Mouse (Mus musculus) G1E (cell line): ENCODE measurements around the gene Cdk14. TPM values are rescaled to one million over a fixed set of nuclear protein-coding genes. Genes with fewer than 3 reads are reported as not detected.
"Not testable (repeated sequence)": the region's sequence is repeated elsewhere in the genome, so short reads cannot be mapped to it uniquely, and the experiment has no call there.

Experiments used
- ATAC-seq: 2 replicates; pipeline ENCODE4 v1.8.0; 2016; ENCODE audit warnings: mild to moderate bottlenecking; ENCODE audit not compliant: insufficient number of reproducible peaks, poor library complexity, low FRiP score, severe bottlenecking; ENCODE audit errors: extremely low read depth
- DNase-seq: peaks from one replicate; pipeline ENCODE4 v3.0.0; 2012; ENCODE audit warnings: low spot score
- H3K27me3 ChIP-seq: 2 replicates; pipeline ENCODE4 v1.6.1; 2012; ENCODE audit warnings: mild to moderate bottlenecking, low read length, inconsistent platforms; ENCODE audit not compliant: insufficient read depth
- H3K36me3 ChIP-seq: replicated peaks from 2 replicates; pipeline ENCODE3; 2012; ENCODE audit warnings: mild to moderate bottlenecking, inconsistent platforms
- H3K4me1 ChIP-seq: 2 replicates; pipeline ENCODE4 v1.6.1; 2012; ENCODE audit warnings: low read depth, low read length, inconsistent platforms, mixed read lengths; ENCODE audit not compliant: insufficient read depth
- H3K4me3 ChIP-seq: 2 replicates; pipeline ENCODE4 v1.5.1; 2012; ENCODE audit warnings: low read depth, mild to moderate bottlenecking, inconsistent platforms, low read length, moderate library complexity, mixed read lengths
- H3K9me3 ChIP-seq: replicated peaks from 2 replicates; pipeline ENCODE4 v1.6.1; 2012; ENCODE audit warnings: inconsistent platforms
- CTCF ChIP-seq: IDR thresholded peaks from 2 replicates; pipeline ENCODE4 v1.5.1; 2012; ENCODE audit warnings: low read depth, low read length, inconsistent platforms, mixed read lengths
- GATA1 ChIP-seq: IDR thresholded peaks from 2 replicates; pipeline ENCODE4 v1.6.1; 2012; ENCODE audit warnings: borderline replicate concordance, low read length, inconsistent platforms, mixed read lengths
- GATA2 ChIP-seq: IDR thresholded peaks from 2 replicates; pipeline ENCODE4 v1.6.1; 2012; ENCODE audit warnings: low read depth, low read length, inconsistent platforms, borderline replicate concordance
- POLR2AphosphoS5 ChIP-seq: IDR thresholded peaks from 2 replicates; pipeline ENCODE4 v1.6.1; 2012; ENCODE audit warnings: low read depth, low read length, inconsistent platforms; ENCODE audit not compliant: insufficient replicate concordance
- TAL1 ChIP-seq: conservative IDR thresholded peaks from 2 replicates; pipeline ENCODE4 v1.6.1; 2012; ENCODE audit warnings: low read depth, low read length, inconsistent platforms, mixed read lengths
- polyA plus RNA-seq: library from polyadenylated mRNA; stranded (reverse); fragments of >175 nt; gene quantifications from 2 replicates; pipeline ENCODE4 v1.2.3, GENCODE M21; 2012
- total RNA-seq, 2 experiments: library from RNA; stranded (forward) in 1 of 2; stranded (reverse) in 1 of 2; fragments of 200-1000 nt in 1 of 2; fragments of >200 nt in 1 of 2; fragmentation: Nextera tagmentation in 1 of 2; gene quantifications; 2 replicates each; pipeline ENCODE4 v1.2.3; 2014 to 2017

Gene Cdk14
- total and polyA plus RNA-seq, 3 experiments = 0.98 TPM; not detected in 2

DNA sequence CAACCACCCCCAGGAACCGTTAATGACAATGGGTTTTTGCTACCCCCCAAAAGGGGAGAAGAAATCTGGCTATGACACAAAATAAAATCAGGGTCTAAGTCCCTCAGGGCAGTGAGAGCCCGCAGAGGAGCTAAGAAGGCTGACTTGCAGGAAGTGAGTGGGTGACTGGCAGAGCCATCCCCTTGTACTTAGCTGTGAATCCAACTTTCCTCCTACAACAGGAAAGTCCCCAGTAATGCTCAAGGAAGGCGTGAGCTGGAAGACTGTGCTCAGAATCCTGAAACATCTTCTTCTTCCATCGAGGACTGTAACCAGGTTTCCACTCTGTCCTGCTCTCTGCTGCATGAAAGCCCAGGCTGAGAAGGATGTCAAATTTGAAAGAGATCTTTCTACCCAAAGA lies 502.8 kb downstream of the Cdk14 start:
- no peaks in the 10 kb centered on the region for H3K36me3 ChIP-seq
- no peaks in the 10 kb centered on the region for H3K4me1 ChIP-seq
- no peaks in the 10 kb centered on the region; the same call in 1 of the 2 replicates for H3K27me3 ChIP-seq
- TF ChIP-seq GATA2 (no peak), CTCF (no peak)
- no peaks in the 10 kb centered on the region for H3K9me3 ChIP-seq
- no peak for ATAC-seq
- no peak for DNase-seq
- H3K4me3 ChIP-seq = no peak overlapping the region

DNA sequence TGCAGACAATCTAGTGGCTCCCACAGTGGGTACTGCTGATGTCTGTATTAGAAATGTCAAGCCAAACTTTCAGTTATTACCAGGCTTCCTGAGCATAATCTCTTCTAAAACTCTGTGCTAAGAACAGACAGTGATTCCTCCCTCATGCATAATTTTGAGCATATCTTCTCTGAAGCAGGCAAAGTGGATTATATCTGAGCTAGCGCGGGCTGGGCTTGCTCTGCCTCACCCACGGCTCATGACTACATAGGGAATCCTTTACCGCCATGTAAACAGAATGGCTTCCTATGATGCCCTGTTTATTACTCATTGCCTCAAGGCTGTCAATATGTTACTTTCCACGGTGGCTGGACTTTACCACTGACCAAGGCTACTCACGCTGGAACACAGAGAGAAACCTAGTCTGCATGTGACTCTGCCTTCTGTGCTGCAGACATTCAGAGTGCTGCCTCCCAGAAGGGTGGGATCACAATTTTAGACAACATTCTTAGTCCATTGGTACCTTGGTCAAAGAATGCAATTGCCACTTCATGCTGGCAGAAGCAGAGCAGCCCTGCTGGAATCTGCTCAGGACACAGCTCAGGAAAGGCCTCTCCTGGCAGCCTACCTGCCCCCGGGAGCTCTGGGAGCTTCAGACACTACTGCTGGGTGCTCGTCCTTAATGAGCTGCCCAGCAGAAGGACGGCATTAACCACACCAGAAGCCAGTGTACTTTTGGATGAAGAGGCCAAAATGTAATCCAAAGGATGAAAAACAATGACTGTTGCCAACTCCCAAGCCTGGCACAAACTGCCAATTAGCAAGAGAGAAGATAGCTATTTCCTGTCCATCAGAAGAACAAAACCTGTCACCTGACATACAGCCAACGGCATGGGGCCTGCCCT lies 503.5 kb downstream of the Cdk14 start:
- H3K36me3 ChIP-seq = no peaks in the 10 kb centered on the region
- no peak for ATAC-seq
- H3K4me3 ChIP-seq = no peak overlapping the region
- H3K27me3 ChIP-seq = no peaks in the 10 kb centered on the region; the same call in 1 of the 2 replicates
- H3K4me1 ChIP-seq = no peaks in the 10 kb centered on the region
- no peaks in the 10 kb centered on the region for H3K9me3 ChIP-seq
- TF ChIP-seq GATA1 (no peak), POLR2AphosphoS5 (no peak), CTCF (no peak)
- no peak for DNase-seq

DNA sequence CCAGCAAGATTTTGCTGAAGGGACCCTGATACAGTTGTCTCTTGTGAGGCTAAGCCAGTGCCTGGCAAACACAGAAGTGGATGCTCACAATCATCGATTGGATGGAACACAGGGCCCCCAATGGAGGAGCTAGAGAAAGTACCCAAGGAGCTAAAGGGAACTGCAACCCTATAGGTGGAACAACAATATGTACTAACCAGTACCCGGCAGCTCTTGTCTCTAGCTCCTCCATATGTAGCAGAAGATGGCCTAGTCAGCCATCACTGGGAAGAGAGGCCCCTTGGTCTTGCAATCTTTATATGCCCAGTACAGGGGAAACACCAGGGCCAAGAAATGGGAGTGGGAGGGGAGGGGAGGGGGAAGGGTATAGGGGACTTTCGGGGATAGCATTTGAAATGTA lies 515.2 kb downstream of the Cdk14 start:
- H3K4me1 ChIP-seq, H3K9me3 ChIP-seq, ATAC-seq, H3K36me3 ChIP-seq, H3K4me3 ChIP-seq, DNase-seq, H3K27me3 ChIP-seq: not testable (repeated sequence)

DNA sequence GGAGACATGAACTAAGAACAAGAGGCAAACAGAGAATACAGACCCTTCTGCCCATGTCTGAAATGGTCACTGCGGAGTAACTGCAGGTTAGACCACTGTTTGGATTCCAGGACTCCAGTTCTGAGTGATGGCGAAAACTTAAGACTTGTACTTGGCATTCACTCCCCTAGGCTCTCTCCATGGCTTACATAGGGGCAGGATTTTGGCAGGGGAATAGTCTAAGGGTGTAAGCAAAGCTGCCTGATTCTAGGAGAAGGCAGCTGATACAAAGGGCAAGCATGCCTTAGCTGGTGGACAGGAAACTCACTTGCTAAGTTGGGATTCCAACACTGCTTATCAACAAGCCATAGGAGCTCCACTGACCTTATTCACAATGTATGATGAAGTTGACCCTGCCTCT lies 521.9 kb downstream of the Cdk14 start:
- Histone ChIP-seq H3K27me3 (peaks cover 3% of the 10 kb centered on the region; the same call in 1 of the 2 replicates), H3K9me3 (no peaks in the 10 kb centered on the region), H3K4me1 (no peaks in the 10 kb centered on the region), H3K4me3 (no peak overlapping the region), H3K36me3 (no peaks in the 10 kb centered on the region)
- no peak for TF ChIP-seq TAL1
- no peak for TF ChIP-seq POLR2AphosphoS5
- no peak for TF ChIP-seq GATA2
- no peak for TF ChIP-seq CTCF
- no peak for TF ChIP-seq GATA1
- DNase-seq (no peak), ATAC-seq (no peak)

DNA sequence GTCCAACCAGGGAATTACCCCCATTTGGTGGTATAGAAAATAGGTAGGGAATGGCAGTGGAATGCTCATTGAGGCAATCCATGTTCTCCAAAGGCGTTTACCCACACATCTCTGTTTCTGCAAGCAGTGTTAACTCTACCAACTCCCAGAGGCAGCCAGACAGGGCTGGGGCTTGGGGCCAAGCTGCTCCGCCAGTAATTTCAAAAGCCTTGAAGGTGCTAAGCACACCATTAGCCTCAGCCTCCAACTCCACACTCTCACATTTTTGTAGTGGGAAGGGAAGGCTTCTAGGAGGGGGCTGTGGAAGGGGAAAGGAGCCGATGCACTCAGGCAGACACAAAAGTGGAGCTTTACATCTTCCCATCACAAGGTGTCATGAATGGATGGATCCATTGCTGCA lies 525.1 kb downstream of the Cdk14 start:
- Histone ChIP-seq H3K9me3 (no peaks in the 10 kb centered on the region), H3K36me3 (no peaks in the 10 kb centered on the region), H3K4me3 (no peak overlapping the region), H3K27me3 (peaks cover 3% of the 10 kb centered on the region; the same call in 1 of the 2 replicates), H3K4me1 (no peaks in the 10 kb centered on the region)
- no peak for ATAC-seq
- TF ChIP-seq GATA2 (no peak), POLR2AphosphoS5 (no peak), TAL1 (no peak), GATA1 (no peak), CTCF (no peak)
- no peak for DNase-seq

DNA sequence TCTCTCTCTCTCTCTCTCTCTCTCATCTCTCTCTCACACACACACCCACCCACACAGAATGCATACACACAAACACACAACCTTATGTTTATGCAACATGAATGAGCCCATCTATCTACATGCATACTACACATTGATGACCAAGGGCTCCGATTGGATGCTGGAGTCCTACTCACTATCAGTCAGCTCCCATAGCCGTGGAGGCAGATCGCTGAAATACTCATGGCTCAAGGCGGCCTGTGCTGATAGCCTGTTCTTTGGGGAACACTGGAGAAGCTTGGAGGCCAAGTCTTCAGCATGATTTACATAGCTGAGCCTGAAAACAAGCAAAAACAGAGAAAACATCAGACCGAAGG lies 526.3 kb downstream of the Cdk14 start:
- H3K36me3 ChIP-seq = no peaks in the 10 kb centered on the region
- no peak overlapping the region for H3K4me3 ChIP-seq
- no peaks in the 10 kb centered on the region for H3K9me3 ChIP-seq
- ATAC-seq = no peak
- H3K27me3 ChIP-seq = peaks cover 3% of the 10 kb centered on the region; the same call in 1 of the 2 replicates
- no peaks in the 10 kb centered on the region for H3K4me1 ChIP-seq
- DNase-seq = no peak
- TF ChIP-seq POLR2AphosphoS5 = no peak
- no peak for TF ChIP-seq GATA1
- no peak for TF ChIP-seq CTCF
- TF ChIP-seq GATA2 = no peak
- TF ChIP-seq TAL1 = no peak
